In genomic region chr15:86194676-86195453, GRCm38 (mm10) we compare ENCODE assay signal across 7 mouse cellular contexts. TPM values are rescaled to one million over a fixed set of nuclear protein-coding genes. Genes with fewer than 3 reads are reported as not detected.
DNase-seq lines count a peak whose midpoint lies in the region; ATAC-seq and TF ChIP-seq lines count a peak whose summit lies in the region.
"Not testable (repeated sequence)": the region's sequence is repeated elsewhere in the genome, so short reads cannot be mapped to it uniquely, and the experiment has no call there.

No protein-coding gene starts in this region.

- not testable (repeated sequence) for H3K36me3 ChIP-seq in embryonic facial prominence, embryonic 15.5 days; hindbrain, embryonic 15.5 days; limb, embryonic 12.5 days; lung, postnatal 0 days (ENCODE audit: insufficient read depth, low read length); neural tube, embryonic 13.5 days

- DNase-seq in ZHBTc4 (ENCODE audit: low read depth, low spot score) = peak; percentile 48
- peak; percentile 87 for DNase-seq in heart, adult 11 months
- not testable (repeated sequence) for DNase-seq in lung, postnatal 0 days (ENCODE audit: low spot score)

- not testable (repeated sequence) for H3K27ac ChIP-seq in embryonic facial prominence, embryonic 15.5 days (replicated peaks); hindbrain, embryonic 15.5 days (replicated peaks); limb, embryonic 12.5 days; lung, postnatal 0 days (ENCODE audit: low read length); neural tube, embryonic 13.5 days (replicated peaks)

- not testable (repeated sequence) for H3K9me3 ChIP-seq in embryonic facial prominence, embryonic 15.5 days (replicated peaks); hindbrain, embryonic 15.5 days; limb, embryonic 12.5 days; lung, postnatal 0 days (ENCODE audit: low read length); neural tube, embryonic 13.5 days

- not testable (repeated sequence) for H3K9ac ChIP-seq in embryonic facial prominence, embryonic 15.5 days; hindbrain, embryonic 15.5 days; limb, embryonic 12.5 days (replicated peaks); lung, postnatal 0 days (replicated peaks; ENCODE audit: low read depth); neural tube, embryonic 13.5 days

- not testable (repeated sequence) for TF ChIP-seq EP300 in lung, postnatal 0 days (IDR thresholded peaks at IDR 0.05)

- TF ChIP-seq CTCF in lung, postnatal 0 days (IDR thresholded peaks at IDR 0.05) = not testable (repeated sequence)

- H3K4me3 ChIP-seq in embryonic facial prominence, embryonic 15.5 days (replicated peaks); hindbrain, embryonic 15.5 days; limb, embryonic 12.5 days (replicated peaks); lung, postnatal 0 days (ENCODE audit: low read depth, low read length); neural tube, embryonic 13.5 days: not testable (repeated sequence)

- H3K27me3 ChIP-seq in embryonic facial prominence, embryonic 15.5 days; hindbrain, embryonic 15.5 days; limb, embryonic 12.5 days; lung, postnatal 0 days (replicated peaks; ENCODE audit: insufficient read depth, low read length); neural tube, embryonic 13.5 days: not testable (repeated sequence)

- not testable (repeated sequence) for H3K4me2 ChIP-seq in embryonic facial prominence, embryonic 15.5 days (replicated peaks); hindbrain, embryonic 15.5 days; limb, embryonic 12.5 days; lung, postnatal 0 days (replicated peaks; ENCODE audit: low read depth, low read length); neural tube, embryonic 13.5 days

- WGBS in embryonic facial prominence, embryonic 15.5 days = 74% methylated on average over 55 of the region's 55 CpGs
- 80% methylated on average over 55 of the region's 55 CpGs for WGBS in hindbrain, embryonic 15.5 days
- WGBS in limb, embryonic 12.5 days = 70% methylated on average over 55 of the region's 55 CpGs
- WGBS in lung, postnatal 0 days = 75% methylated on average over 55 of the region's 55 CpGs
- WGBS in neural tube, embryonic 13.5 days = 74% methylated on average over 55 of the region's 55 CpGs

- peak; percentile 94 for ATAC-seq in embryonic facial prominence, embryonic 15.5 days (ENCODE audit: insufficient number of reproducible peaks, low FRiP score, low TSS enrichment, low read depth)
- ATAC-seq in hindbrain, embryonic 15.5 days (ENCODE audit: low FRiP score, low read depth) = peak; percentile 94
- ATAC-seq in limb, embryonic 12.5 days (ENCODE audit: insufficient number of reproducible peaks, insufficient read depth, low FRiP score, low TSS enrichment, low read depth) = peak; percentile 95
- peak; percentile 82 for ATAC-seq in lung, postnatal 0 days
- peak; percentile 79 for ATAC-seq in neural tube, embryonic 13.5 days (ENCODE audit: low read depth)

- H3K4me1 ChIP-seq in embryonic facial prominence, embryonic 15.5 days; hindbrain, embryonic 15.5 days (replicated peaks); limb, embryonic 12.5 days (replicated peaks); lung, postnatal 0 days (ENCODE audit: insufficient read depth, low read depth, low read length); neural tube, embryonic 13.5 days (replicated peaks): not testable (repeated sequence)

RNA-seq across cellular contexts. Expression of gene Cerk, which starts 8.9 kb away (rescaled TPM):
- 16.8 and 17.4 TPM in 2 replicates for polyA plus RNA-seq in embryonic facial prominence, embryonic 15.5 days (2015; fragmentation: Nextera tagmentation; extraction: Ambion mirVana)
- 23.2 and 24.5 TPM in 2 replicates for polyA plus RNA-seq in hindbrain, embryonic 15.5 days (2015; fragmentation: Nextera tagmentation; extraction: Ambion mirVana)
- polyA plus RNA-seq in limb, embryonic 12.5 days (2016; fragmentation: Nextera tagmentation; extraction: Ambion mirVana) = 19.2 and 21.5 TPM in 2 replicates
- polyA plus RNA-seq in lung, postnatal 0 days (2015; fragmentation: Nextera tagmentation; extraction: Ambion mirVana) = 16.9 and 20.0 TPM in 2 replicates
- polyA plus RNA-seq in neural tube, embryonic 13.5 days (2015; fragmentation: Nextera tagmentation; extraction: Ambion mirVana) = 30.4 and 31.4 TPM in 2 replicates

RNA-seq across cellular contexts. Expression of gene Tbc1d22a, which starts 19.4 kb away (rescaled TPM):
- polyA plus RNA-seq in embryonic facial prominence, embryonic 15.5 days (2015; fragmentation: Nextera tagmentation; extraction: Ambion mirVana) = 12.4 and 12.8 TPM in 2 replicates
- polyA plus RNA-seq in hindbrain, embryonic 15.5 days (2015; fragmentation: Nextera tagmentation; extraction: Ambion mirVana) = 11.7 and 13.2 TPM in 2 replicates
- 11.2 and 12.1 TPM in 2 replicates for polyA plus RNA-seq in limb, embryonic 12.5 days (2016; fragmentation: Nextera tagmentation; extraction: Ambion mirVana)
- 11.8 and 13.1 TPM in 2 replicates for polyA plus RNA-seq in lung, postnatal 0 days (2015; fragmentation: Nextera tagmentation; extraction: Ambion mirVana)
- 10.8 and 12.4 TPM in 2 replicates for polyA plus RNA-seq in neural tube, embryonic 13.5 days (2015; fragmentation: Nextera tagmentation; extraction: Ambion mirVana)
